Mouse (Mus musculus): ENCODE results near the gene Stxbp1.

GRCm38 (mm10) chr2:32816946-32817581 is 30.0 kb downstream of the Stxbp1 start:
- TF ChIP-seq GATA1 (IDR thresholded peaks at IDR 0.05; ENCODE audit: borderline replicate concordance, low read length) (no peak), FLI1 (IDR thresholded peaks at IDR 0.05; ENCODE audit: low read length) (no peak)

Measured in megakaryocyte, embryonic 14.5 days (primary cell).